Mouse (Mus musculus) thymus, postnatal 36 days (tissue): ENCODE measurements around the gene Tmem94.

Source experiments
- DNase-seq, 2 experiments: peaks; one replicate each; pipeline ENCODE4 v3.0.0; 2022; ENCODE audit warnings: mixed read lengths in 2 of 2

Tmem94 gene

GRCm38 (mm10) chr11:115833021-115833513 is 67.8 kb downstream of the Tmem94 start:
- no peak for DNase-seq

DNA sequence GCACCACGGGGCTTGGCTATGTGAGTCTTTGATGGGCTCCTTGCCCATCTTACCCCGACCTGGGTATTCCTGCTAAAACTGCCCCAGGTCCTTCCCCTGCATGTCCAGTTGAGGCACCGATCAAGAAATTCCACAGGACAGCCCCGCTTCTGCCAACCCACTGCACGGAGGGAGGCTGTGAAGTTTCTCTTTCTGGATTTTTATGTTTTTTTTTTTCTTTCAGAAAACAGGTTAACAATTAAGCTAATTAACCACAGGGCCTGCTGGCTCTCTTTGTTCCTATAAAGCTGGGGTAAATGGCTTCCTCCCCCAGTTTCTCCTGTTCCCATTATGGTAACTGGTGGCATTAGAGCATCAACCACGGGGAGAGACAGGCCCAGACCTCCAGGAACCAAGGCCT is 68.8 kb downstream of the Tmem94 start:
- no peak for DNase-seq

GRCm38 (mm10) chr11:115836656-115837395 is 71.6 kb downstream of the Tmem94 start:
- DNase-seq, result no peak

DNA sequence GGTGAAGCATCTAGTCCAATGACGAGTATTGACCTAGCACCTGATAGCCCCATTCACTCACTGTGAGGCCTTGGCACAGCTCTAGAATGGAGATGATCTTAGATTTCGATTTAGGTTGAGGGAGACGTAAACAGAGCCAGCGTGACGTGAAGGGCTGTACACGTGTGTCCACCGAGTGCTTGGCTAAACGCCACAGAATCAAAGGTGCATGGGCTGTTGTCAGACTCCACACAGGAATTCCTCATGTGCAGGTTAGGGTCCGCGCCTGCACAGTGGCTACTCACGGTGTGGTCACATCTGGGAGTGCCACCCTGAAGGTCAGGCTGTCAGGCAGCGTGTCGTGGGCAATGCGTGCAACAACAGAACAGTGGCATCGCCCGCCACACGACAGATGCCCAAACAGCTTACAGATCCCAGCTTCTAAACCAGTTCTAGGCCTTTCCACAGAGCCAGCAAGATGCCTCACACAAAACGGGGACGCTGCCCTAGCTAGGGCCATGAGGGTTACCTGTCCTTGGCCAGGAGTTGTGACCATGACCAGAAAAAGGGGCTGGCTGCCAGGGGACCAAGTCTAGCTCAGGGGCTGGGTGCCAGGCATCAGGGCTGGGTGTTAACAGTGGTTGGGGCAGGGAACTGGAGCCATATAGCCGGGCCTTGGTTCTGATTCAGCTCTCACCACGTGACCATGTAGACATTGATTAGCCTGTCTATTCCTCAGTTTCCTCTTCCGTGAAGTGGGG is 72.5 kb downstream of the Tmem94 start:
- DNase-seq, result no peak

DNA sequence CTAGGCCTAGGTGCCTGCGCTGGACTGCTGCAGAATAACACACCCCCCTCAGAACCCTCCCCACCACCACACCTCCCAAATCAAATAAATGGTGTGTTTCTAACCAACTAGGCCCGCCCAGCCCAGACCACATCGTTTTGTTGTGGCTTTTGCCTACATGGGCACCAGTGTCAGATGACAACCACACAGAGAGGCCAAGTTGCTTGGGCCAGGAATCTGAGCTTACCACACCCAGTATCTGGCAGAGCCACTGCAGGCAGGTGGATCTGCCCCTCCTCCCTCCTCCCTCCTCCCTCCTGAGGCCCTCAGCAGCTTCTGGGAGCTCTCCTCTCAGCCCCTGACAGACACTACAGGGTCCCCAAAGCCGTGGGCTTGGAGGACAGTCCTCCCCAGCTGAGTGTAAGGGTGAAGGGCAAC is 73.7 kb downstream of the Tmem94 start:
- DNase-seq, result no peak

DNA sequence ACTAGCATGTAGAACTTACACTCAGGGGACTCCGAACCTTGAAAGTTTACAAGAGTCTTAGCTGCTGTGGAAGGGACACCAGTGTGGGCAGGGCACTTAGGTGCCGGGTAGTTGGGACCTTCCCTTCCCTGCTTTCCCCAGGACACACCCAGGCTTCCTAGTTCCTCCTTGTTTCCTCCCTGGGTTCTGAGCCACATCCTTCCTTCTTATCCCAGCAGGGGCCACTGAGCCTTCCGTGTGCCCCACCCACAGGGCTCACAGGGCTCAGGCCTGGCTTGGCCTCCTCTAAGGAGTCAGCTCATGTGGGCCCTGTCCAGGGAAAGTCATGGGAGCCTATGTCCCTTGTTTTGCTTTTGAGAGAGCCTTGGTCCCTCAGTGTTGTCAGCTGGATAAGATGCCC is 74.5 kb downstream of the Tmem94 start:
- DNase-seq, result no peak

GRCm38 (mm10) chr11:115841044-115841443 is 75.8 kb downstream of the Tmem94 start:
- DNase-seq, result no peak

GRCm38 (mm10) chr11:115841961-115842550 is 76.8 kb downstream of the Tmem94 start:
- no peak for DNase-seq

GRCm38 (mm10) chr11:115843141-115843890 is 78.1 kb downstream of the Tmem94 start:
- no peak for DNase-seq

DNA sequence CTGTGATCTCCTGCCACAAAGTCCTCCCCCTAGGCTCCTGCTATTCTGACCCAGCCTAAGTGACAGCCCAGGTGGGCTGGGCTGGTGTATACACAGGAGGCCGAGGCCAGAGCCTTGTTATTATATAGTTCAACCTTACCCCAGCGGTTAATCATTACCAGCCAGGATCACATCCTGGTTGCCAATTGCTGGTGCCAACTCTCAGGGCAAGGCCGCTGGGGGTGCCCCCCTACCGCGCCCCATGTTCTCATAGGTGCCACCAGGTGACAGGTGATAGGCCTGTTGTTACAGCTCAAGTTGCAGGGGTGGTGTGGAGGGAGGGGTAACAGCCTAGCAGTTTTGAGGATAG is 78.6 kb downstream of the Tmem94 start:
- no peak for DNase-seq

DNA sequence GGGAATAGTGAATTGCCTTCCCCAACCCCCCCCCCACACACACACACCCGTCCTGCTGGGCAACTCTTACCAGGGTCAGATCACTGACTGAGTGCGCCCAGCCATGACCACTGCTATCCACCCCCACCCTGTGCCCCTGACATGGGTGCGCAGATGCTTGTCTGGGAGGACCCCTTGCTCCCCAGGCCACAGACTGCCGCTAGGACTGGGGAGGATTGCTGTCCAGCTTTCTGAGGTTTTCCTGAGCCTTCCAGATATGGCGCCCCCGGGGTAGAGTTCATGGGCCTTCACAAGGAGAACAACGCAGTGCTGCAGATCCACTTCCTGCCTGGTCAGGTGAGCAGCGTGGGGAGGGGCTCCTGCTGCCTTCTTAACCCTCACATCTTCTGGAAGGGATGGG is 79.0 kb downstream of the Tmem94 start:
- DNase-seq, result no peak

DNA sequence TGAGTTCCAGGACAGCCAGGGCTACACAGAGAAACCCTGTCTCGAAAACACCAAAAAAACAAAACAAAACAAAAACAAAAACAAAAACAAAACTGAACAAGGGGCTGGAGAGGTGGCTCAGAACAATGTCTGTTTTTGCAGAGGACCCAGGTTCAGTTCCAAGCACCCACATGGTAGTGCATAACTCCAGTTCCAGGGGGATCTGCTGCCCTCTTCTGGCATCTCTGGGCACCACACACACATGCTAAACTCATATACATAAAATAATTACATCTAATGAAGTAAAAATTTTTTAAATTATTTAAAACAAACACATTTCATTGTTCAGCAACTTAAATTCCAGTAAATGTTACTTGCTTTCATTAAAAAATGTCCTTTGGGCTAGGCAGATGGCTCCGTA is 80.6 kb downstream of the Tmem94 start:
- DNase-seq, result no peak
